9 mouse cellular contexts compared by ENCODE assay signal in the genomic region with DNA sequence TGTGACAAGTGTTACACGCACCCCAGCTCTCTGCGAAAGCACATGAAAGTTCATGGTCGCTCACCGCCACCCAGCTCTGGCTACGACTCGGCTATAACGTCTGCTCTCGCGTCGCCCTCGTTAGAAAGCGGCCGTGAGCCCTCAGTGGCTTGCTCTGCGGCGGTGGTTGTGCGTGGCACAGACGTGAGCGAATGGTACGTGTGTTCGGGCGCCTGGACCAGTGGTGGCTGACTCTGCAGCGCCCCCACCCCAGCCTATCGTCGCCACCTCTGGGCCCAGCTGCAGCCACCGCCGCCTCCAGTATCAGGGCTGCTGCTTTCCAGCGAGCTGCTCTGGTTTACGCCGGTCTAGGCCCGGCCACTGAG. TPM values are rescaled to one million over a fixed set of nuclear protein-coding genes. Genes with fewer than 3 reads are reported as not detected.
DNase-seq lines count a peak whose midpoint lies in the region; ATAC-seq and TF ChIP-seq lines count a peak whose summit lies in the region.
"Had no signal": no experiment of that assay in that cellular context is flagged by ENCODE, and none has a peak within 500 bp of the region (broad histone marks: within the 10 kb centered on the region; RNA-seq: fewer than 3 reads in every experiment).

No protein-coding gene starts in this region.

- no peak overlapping the region for H3K9ac ChIP-seq in intestine, embryonic 14.5 days (ENCODE audit: low read length)
- no peak overlapping the region for H3K9ac ChIP-seq in intestine, postnatal 0 days (ENCODE audit: low read depth, low read length)
- H3K9ac ChIP-seq in hindbrain, embryonic 12.5 days: peak overlapping the region; percentile 82
- no peak overlapping the region; the same call in 1 of the 2 replicates for H3K9ac ChIP-seq in midbrain, postnatal 0 days (replicated peaks; ENCODE audit: low read length, poor library complexity, severe bottlenecking)
- H3K9ac ChIP-seq in stomach, postnatal 0 days (ENCODE audit: low read length): no peak overlapping the region

- no peaks in the 10 kb centered on the region for H3K9me3 ChIP-seq in intestine, embryonic 14.5 days (ENCODE audit: control insufficient read depth, low read length)
- H3K9me3 ChIP-seq in intestine, postnatal 0 days (ENCODE audit: control insufficient read depth): no peaks in the 10 kb centered on the region
- no peaks in the 10 kb centered on the region for H3K9me3 ChIP-seq in hindbrain, embryonic 12.5 days (replicated peaks)
- H3K9me3 ChIP-seq in midbrain, postnatal 0 days (ENCODE audit: low read length): no peaks in the 10 kb centered on the region
- H3K9me3 ChIP-seq in stomach, postnatal 0 days (ENCODE audit: control insufficient read depth, low read length): no peaks in the 10 kb centered on the region

- H3K27me3 ChIP-seq in intestine, embryonic 14.5 days (replicated peaks; ENCODE audit: control insufficient read depth, insufficient read depth, low read length): peaks cover 100% of the 10 kb centered on the region
- H3K27me3 ChIP-seq in intestine, postnatal 0 days (replicated peaks; ENCODE audit: control insufficient read depth, insufficient read depth, low read length): peaks cover 97% of the 10 kb centered on the region
- H3K27me3 ChIP-seq in hindbrain, embryonic 12.5 days: peaks cover 87% of the 10 kb centered on the region
- H3K27me3 ChIP-seq in midbrain, postnatal 0 days (ENCODE audit: insufficient read depth, low read length): peaks cover 62% of the 10 kb centered on the region
- H3K27me3 ChIP-seq in stomach, postnatal 0 days (ENCODE audit: control insufficient read depth, insufficient read depth, low read length): peaks cover 56% of the 10 kb centered on the region

- no peak for TF ChIP-seq EP300 in stomach, postnatal 0 days (optimal IDR thresholded peaks at IDR 0.05)

- ATAC-seq in intestine, embryonic 14.5 days (replicated peaks; ENCODE audit: low FRiP score, low TSS enrichment, low read depth): peak; percentile 30; the same call in 1 of the 2 replicates
- no peak for ATAC-seq in intestine, postnatal 0 days
- 0 out of 2 replicates have a peak, but pooled peaks have one; percentile 16 for ATAC-seq in common myeloid progenitor, adult 5-6 weeks (replicated peaks; ENCODE audit: low read depth, poor library complexity, severe bottlenecking)
- peak; percentile 48 for ATAC-seq in hindbrain, embryonic 12.5 days (ENCODE audit: low FRiP score)
- ATAC-seq in midbrain, postnatal 0 days (ENCODE audit: low FRiP score): peak; percentile 34
- ATAC-seq in stomach, postnatal 0 days (ENCODE audit: low FRiP score, low TSS enrichment): no peak

- no peaks in the 10 kb centered on the region for H3K36me3 ChIP-seq in intestine, embryonic 14.5 days (ENCODE audit: control insufficient read depth, insufficient read depth, low read length)
- H3K36me3 ChIP-seq in intestine, postnatal 0 days (ENCODE audit: control insufficient read depth, insufficient read depth): no peaks in the 10 kb centered on the region
- H3K36me3 ChIP-seq in hindbrain, embryonic 12.5 days: no peaks in the 10 kb centered on the region
- no peaks in the 10 kb centered on the region for H3K36me3 ChIP-seq in midbrain, postnatal 0 days (ENCODE audit: insufficient read depth, low read length)
- no peaks in the 10 kb centered on the region for H3K36me3 ChIP-seq in stomach, postnatal 0 days (ENCODE audit: control insufficient read depth, insufficient read depth, low read length)

- no peak overlapping the region for H3K4me3 ChIP-seq in intestine, embryonic 14.5 days (ENCODE audit: low read depth, low read length)
- no peak overlapping the region for H3K4me3 ChIP-seq in intestine, postnatal 0 days (ENCODE audit: low read depth, low read length)
- peak overlapping the region; percentile 54 for H3K4me3 ChIP-seq in hindbrain, embryonic 12.5 days
- no peak overlapping the region for H3K4me3 ChIP-seq in midbrain, postnatal 0 days (ENCODE audit: low read depth, low read length)
- H3K4me3 ChIP-seq in stomach, postnatal 0 days (ENCODE audit: low read depth, low read length): no peak overlapping the region

- peaks cover 4% of the 10 kb centered on the region; the same call in 1 of the 2 replicates for H3K4me1 ChIP-seq in intestine, embryonic 14.5 days (replicated peaks; ENCODE audit: control insufficient read depth, insufficient read depth, low read length)
- H3K4me1 ChIP-seq in intestine, postnatal 0 days (replicated peaks; ENCODE audit: control insufficient read depth, insufficient read depth, low read length): peaks cover 2% of the 10 kb centered on the region; the same call in 1 of the 2 replicates
- peaks cover 12% of the 10 kb centered on the region for H3K4me1 ChIP-seq in hindbrain, embryonic 12.5 days
- no peaks in the 10 kb centered on the region for H3K4me1 ChIP-seq in midbrain, postnatal 0 days (ENCODE audit: insufficient read depth, low read length)
- H3K4me1 ChIP-seq in stomach, postnatal 0 days (replicated peaks; ENCODE audit: control insufficient read depth, insufficient read depth): no peaks in the 10 kb centered on the region

- under 1% methylated on average over 30 of the region's 30 CpGs for WGBS in intestine, embryonic 14.5 days
- under 1% methylated on average over 30 of the region's 30 CpGs for WGBS in intestine, postnatal 0 days
- under 1% methylated on average over 30 of the region's 30 CpGs for WGBS in hindbrain, embryonic 12.5 days
- WGBS in midbrain, postnatal 0 days: 4% methylated on average over 30 of the region's 30 CpGs
- WGBS in stomach, postnatal 0 days: 2% methylated on average over 30 of the region's 30 CpGs

- H3K4me2 ChIP-seq in intestine, embryonic 14.5 days (ENCODE audit: low read length): no peak overlapping the region
- H3K4me2 ChIP-seq in intestine, postnatal 0 days (replicated peaks; ENCODE audit: low read depth): no peak overlapping the region
- peak overlapping the region; percentile 79 for H3K4me2 ChIP-seq in hindbrain, embryonic 12.5 days (replicated peaks)
- peak overlapping the region; percentile 36 for H3K4me2 ChIP-seq in midbrain, postnatal 0 days (ENCODE audit: low read depth, low read length, poor library complexity, severe bottlenecking)
- no peak overlapping the region for H3K4me2 ChIP-seq in stomach, postnatal 0 days (replicated peaks; ENCODE audit: low read depth)

- no peak for TF ChIP-seq CTCF in intestine, postnatal 0 days (IDR thresholded peaks at IDR 0.05; ENCODE audit: low read depth)
- no peak for TF ChIP-seq CTCF in midbrain, postnatal 0 days (IDR thresholded peaks at IDR 0.05)
- no peak for TF ChIP-seq CTCF in stomach, postnatal 0 days (IDR thresholded peaks at IDR 0.05; ENCODE audit: low read depth)

- no peak overlapping the region for H3K27ac ChIP-seq in intestine, embryonic 14.5 days (ENCODE audit: low read depth)
- no peak overlapping the region for H3K27ac ChIP-seq in intestine, postnatal 0 days (ENCODE audit: low read depth, low read length)
- H3K27ac ChIP-seq in hindbrain, embryonic 12.5 days: peak overlapping the region; percentile 94
- peak overlapping the region; percentile 84 for H3K27ac ChIP-seq in midbrain, postnatal 0 days (ENCODE audit: low read depth, low read length)
- no peak overlapping the region for H3K27ac ChIP-seq in stomach, postnatal 0 days (replicated peaks)

- peak; percentile 64 for DNase-seq in intestine, embryonic 14.5 days (ENCODE audit: low spot score)
- DNase-seq in midbrain, postnatal 0 days (ENCODE audit: low spot score): no peak
- no peak for DNase-seq in stomach, postnatal 0 days (ENCODE audit: low spot score)
- no peak for DNase-seq in frontal cortex, adult 2 months (ENCODE audit: extremely low spot score in 1 of 2, low spot score in 1 of 2)
- no peak for DNase-seq in left cerebral cortex, adult 8-10 months (ENCODE audit: low spot score in 2 of 2)

RNA-seq across cellular contexts. Expression of gene Zic1, which starts 18.5 kb away (rescaled TPM):
- not detected in 2 replicates for polyA plus RNA-seq in intestine, embryonic 14.5 days (2014; fragmentation: Nextera tagmentation; extraction: Ambion mirVana)
- not detected in 2 replicates for polyA plus RNA-seq in intestine, postnatal 0 days (2015; fragmentation: Nextera tagmentation; extraction: Ambion mirVana)
- not detected in 2 replicates for total RNA-seq in common myeloid progenitor, adult 5-6 weeks (2017)
- 17.0 and 17.9 TPM in 2 replicates for polyA plus RNA-seq in hindbrain, embryonic 12.5 days (2016; fragmentation: Nextera tagmentation; extraction: Ambion mirVana)
- total RNA-seq in midbrain, postnatal 0 days (2014; rRNA removed): 91.8 and 146 TPM in 2 replicates
- polyA plus RNA-seq in midbrain, postnatal 0 days (2015; fragmentation: Nextera tagmentation; extraction: Ambion mirVana): 4.1 and 8.2 TPM in 2 replicates
- not detected in 2 replicates for polyA plus RNA-seq in stomach, postnatal 0 days (2015; fragmentation: Nextera tagmentation; extraction: Ambion mirVana)
- polyA plus RNA-seq in frontal cortex, adult 2 months (2012; rRNA removed): 113 and 143 TPM in 2 replicates
- 10 to 100 TPM; 13.6 to 36.2 (median 24.1) TPM for total RNA-seq in left cerebral cortex, adult 8-10 months (2022)
- polyA plus RNA-seq: gonadal fat pad, adult 2 months had no signal

RNA-seq across cellular contexts. Expression of gene Zic4, which starts 21.9 kb away (rescaled TPM):
- polyA plus RNA-seq in intestine, embryonic 14.5 days (2014; fragmentation: Nextera tagmentation; extraction: Ambion mirVana): not detected in 2 replicates
- not detected in 2 replicates for polyA plus RNA-seq in intestine, postnatal 0 days (2015; fragmentation: Nextera tagmentation; extraction: Ambion mirVana)
- not detected in 2 replicates for total RNA-seq in common myeloid progenitor, adult 5-6 weeks (2017)
- polyA plus RNA-seq in hindbrain, embryonic 12.5 days (2016; fragmentation: Nextera tagmentation; extraction: Ambion mirVana): 54.0 and 55.0 TPM in 2 replicates
- 54.7 and 73.4 TPM in 2 replicates for total RNA-seq in midbrain, postnatal 0 days (2014; rRNA removed)
- 22.2 and 33.5 TPM in 2 replicates for polyA plus RNA-seq in midbrain, postnatal 0 days (2015; fragmentation: Nextera tagmentation; extraction: Ambion mirVana)
- polyA plus RNA-seq in stomach, postnatal 0 days (2015; fragmentation: Nextera tagmentation; extraction: Ambion mirVana): not detected in 2 replicates
- 9.9 and 10.3 TPM in 2 replicates for polyA plus RNA-seq in frontal cortex, adult 2 months (2012; rRNA removed)
- total RNA-seq in left cerebral cortex, adult 8-10 months (2022): 1 to 10 TPM; 3.2 to 8.1 (median 5.6) TPM
- polyA plus RNA-seq: gonadal fat pad, adult 2 months had no signal

Comparison
In these comparisons a context has a peak if more than half of its experiments do, and no peak if none do; other contexts are left out.
1. ATAC-seq: peak in intestine, embryonic 14.5 days (single experiment), common myeloid progenitor, adult 5-6 weeks (single experiment), hindbrain, embryonic 12.5 days (single experiment) and midbrain, postnatal 0 days (single experiment); none in intestine, postnatal 0 days (single experiment) and stomach, postnatal 0 days (single experiment).
2. H3K27ac ChIP-seq: peak in hindbrain, embryonic 12.5 days (single experiment) and midbrain, postnatal 0 days (single experiment); none in intestine, embryonic 14.5 days (single experiment), intestine, postnatal 0 days (single experiment) and stomach, postnatal 0 days (single experiment).
3. H3K4me2 ChIP-seq: peak in hindbrain, embryonic 12.5 days (single experiment) and midbrain, postnatal 0 days (single experiment); none in intestine, embryonic 14.5 days (single experiment), intestine, postnatal 0 days (single experiment) and stomach, postnatal 0 days (single experiment).
4. RNA of gene Zic4, which starts 21.9 kb away (polyA plus RNA-seq): 54.0 to 55.0 TPM in hindbrain, embryonic 12.5 days, 22.2 to 33.5 TPM in midbrain, postnatal 0 days and 9.9 to 10.3 TPM in frontal cortex, adult 2 months; not detected in intestine, embryonic 14.5 days, not detected in intestine, postnatal 0 days and not detected in stomach, postnatal 0 days; every median in the first group is over 10 times any median in the second.